Mouse (Mus musculus) embryonic fibroblast, embryonic 13.5 days (primary cell): ENCODE data around the gene Dpep1.

ENCODE experiments used
- CTCF ChIP-seq: IDR thresholded peaks from 2 replicates; pipeline ENCODE4 v1.5.1; 2011; ENCODE audit warnings: mild to moderate bottlenecking, control low read depth, low read length, moderate library complexity, borderline replicate concordance; ENCODE audit not compliant: insufficient read depth
- POLR2A ChIP-seq: IDR thresholded peaks from 2 replicates; pipeline ENCODE4 v1.6.1; 2011; ENCODE audit warnings: low read depth, mild to moderate bottlenecking, control low read depth, low read length, moderate library complexity

DNA sequence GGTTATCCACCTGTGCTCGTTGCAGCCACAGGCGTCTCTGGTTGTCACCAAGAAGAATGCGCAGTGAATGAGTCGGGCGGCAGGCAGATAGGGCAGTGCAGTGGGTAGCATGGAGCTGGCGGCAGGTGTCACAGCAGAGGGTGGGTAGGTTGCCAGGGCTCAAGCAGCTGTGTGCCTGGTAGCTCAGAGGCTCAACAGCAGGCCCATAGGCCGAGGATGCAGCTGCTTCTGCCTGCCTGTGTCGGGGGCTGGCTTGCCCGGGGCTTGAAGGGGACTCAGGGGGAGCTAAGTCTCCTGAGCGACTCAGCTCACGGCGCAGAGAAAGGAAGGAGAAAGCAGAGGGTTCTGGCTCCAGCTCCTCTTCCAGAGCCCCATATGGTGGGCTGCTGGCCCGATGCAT is 47.3 kb downstream of the Dpep1 start:
- TF ChIP-seq CTCF, result no peak
- TF ChIP-seq POLR2A, result 0 out of 2 replicates have a peak, but pooled peaks have one; percentile 1
